Mouse (Mus musculus): ENCODE data around the gene Heg1. TPM values are rescaled to one million over a fixed set of nuclear protein-coding genes. Genes with fewer than 3 reads are reported as not detected.

The Heg1 gene
- total RNA-seq, 2 experiments from 2014 or later: 31.0 to 35.5 TPM

DNA sequence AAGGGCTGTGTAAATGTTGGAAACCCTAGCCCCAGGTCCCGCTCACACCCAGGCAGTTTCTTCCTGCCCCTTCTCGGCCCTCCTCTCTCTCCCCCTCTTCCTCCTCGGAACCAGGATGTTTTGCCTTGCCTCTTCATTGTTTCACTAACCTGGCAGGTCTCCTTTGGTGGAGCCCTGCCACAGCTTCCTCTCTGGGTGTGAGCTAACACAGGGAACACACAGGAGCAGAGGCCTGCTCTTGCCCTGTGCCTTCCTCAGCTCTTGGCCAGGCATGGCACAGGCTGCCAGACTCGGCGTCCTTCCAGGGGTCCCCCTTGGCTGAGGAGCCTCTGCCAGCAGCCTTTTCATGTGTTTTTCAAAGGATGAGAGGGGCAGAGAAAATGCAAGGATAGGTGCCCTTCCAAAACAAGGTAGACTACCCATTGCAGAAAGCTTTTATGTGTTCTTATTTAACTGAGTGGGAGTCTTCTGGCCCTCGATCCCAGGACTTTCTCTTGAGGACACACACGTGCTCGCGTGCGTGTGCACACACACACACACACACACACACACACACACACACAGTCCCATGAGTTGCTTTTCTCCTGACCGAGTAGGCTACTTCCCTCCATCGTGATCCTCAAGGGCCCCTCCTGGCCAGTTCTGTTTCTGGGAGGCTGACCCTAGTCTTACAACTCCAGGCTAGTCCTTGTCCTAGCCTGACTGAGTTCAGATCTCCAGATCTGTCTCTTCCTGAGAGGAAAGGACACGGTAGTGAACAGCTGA, 12.8 kb downstream of the Heg1 start:
- H3K27ac ChIP-seq: peak overlapping the region; percentile 71
- no peak for TF ChIP-seq CTCF (IDR thresholded peaks at IDR 0.05)

DNA sequence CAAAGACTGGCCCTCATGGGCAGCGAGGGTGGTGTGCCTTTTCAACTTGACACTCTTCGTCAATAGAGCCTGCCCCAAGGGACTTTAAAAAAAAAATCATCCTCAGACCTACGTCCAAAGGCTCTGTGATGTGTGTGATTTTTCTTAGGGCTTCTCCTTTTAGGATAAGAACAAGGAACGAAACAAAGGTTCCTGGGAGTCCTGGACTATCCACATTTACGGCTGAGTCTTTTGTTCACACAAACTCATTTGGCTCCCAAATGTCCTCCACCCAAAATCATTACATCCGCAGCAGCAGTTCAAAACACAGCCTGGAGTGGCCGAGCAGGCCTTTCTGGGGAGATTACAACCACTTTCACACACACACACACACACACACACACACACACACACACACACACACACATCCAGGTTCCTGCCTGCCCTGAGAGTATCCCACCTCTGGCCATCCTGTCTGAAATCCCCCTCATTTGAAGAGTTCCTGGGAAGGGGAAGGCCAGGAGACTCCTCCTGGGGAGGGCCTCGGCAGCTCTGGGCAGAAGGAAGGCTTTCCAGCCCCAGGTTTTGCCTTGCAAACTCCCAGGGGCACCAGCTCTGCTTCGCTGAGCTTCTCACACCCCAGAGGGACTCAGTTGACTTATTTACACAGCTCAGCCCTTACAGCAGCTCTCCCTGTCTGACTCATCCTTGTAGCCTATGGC, 13.6 kb downstream of the Heg1 start:
- intact Hi-C loops (cut with DNase I): no loop called here
- peak overlapping the region; percentile 71 for H3K27ac ChIP-seq
- no peak for TF ChIP-seq CTCF (IDR thresholded peaks at IDR 0.05)
- no peak for DNase-seq (ENCODE audit: extremely low spot score in 1 of 2, low spot score in 2 of 2)
- no peak overlapping the region for H3K4me3 ChIP-seq

More for the DNA sequence above, 12.8 kb downstream of the Heg1 start:
- intact Hi-C loops (cut with DNase I): no loop called here
- peak in 1 of 2 experiments; percentile 32 for DNase-seq (ENCODE audit: extremely low spot score in 1 of 2, low spot score in 2 of 2)
- H3K4me3 ChIP-seq: no peak overlapping the region

DNA sequence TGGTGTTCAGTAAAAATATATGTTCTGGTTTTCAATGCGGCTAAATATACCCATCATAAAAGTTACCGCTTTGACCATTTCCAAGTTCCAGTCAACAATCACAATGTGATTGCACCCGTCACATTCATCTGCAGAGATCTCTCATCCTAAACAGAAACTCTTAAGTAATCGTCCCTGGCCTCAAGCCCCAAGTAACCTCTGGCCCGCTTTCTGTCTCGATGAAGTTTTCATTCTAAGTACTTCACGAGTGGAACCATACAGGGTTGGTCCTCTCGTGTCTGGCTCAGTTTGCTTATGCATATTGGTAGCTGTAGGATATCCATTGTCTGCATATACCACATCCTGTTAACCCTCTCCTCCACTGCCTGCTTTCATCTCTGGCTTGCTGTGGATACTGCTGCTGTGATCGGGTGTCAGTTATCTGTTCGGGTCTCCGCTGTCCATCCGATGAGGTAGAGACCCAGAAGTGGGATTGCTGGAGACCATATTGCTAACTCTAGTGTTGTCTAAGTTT, 14.2 kb downstream of the Heg1 start:
- no peak for DNase-seq (ENCODE audit: extremely low spot score in 1 of 2, low spot score in 2 of 2)
- H3K4me3 ChIP-seq: no peak overlapping the region
- peak overlapping the region; percentile 61 for H3K27ac ChIP-seq
- no peak for TF ChIP-seq CTCF (IDR thresholded peaks at IDR 0.05)
- intact Hi-C loops (cut with DNase I): no loop called here

DNA sequence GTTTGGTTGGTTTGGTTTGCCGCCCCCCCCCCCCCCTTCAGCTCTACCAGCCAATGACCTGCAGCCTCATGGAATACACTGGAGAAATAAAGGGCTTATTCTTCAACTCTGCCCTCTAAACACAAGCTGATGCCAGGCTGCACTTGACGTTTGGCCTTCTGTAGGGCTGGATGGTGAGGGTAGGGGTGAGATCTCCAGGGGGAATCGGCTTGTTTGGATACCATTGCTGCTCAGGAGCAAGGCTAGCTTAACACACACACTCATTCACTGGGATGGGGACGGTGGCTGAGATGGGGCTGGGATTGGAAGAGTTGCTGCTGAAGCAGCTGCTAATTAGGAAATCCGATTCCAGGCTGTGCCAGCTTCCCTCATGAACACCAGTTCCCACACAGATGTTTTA, 16.4 kb downstream of the Heg1 start:
- DNase-seq (ENCODE audit: extremely low spot score in 1 of 2, low spot score in 2 of 2): no peak
- TF ChIP-seq CTCF (IDR thresholded peaks at IDR 0.05): no peak
- H3K4me3 ChIP-seq: no peak overlapping the region
- no peak overlapping the region; the same call in 1 of the 2 replicates for H3K27ac ChIP-seq
- intact Hi-C loops (cut with DNase I): no loop called here

DNA sequence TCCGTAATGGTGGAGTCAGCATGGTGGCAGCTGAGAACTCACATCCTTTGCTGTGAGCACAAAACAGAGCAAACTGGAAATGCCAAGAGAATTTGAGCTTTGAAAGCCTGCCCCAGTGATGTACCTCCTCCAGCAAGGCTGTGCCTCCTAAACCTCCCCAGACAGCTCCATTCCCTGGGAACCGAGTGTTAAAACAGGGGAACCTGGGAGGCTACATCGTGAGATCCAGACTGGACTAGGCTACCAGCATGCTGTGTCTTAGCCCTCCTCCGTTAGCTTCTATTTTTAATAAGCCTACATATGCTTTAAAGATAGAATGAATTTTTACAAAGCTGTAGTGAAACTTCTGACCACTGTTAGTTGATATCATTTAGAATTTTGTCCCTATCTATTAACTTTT, 17.7 kb downstream of the Heg1 start:
- no peak for TF ChIP-seq CTCF (IDR thresholded peaks at IDR 0.05)
- Histone ChIP-seq H3K27ac (peak overlapping the region; percentile 42; the same call in 1 of the 2 replicates), H3K4me3 (no peak overlapping the region)
- no peak for DNase-seq (ENCODE audit: extremely low spot score in 1 of 2, low spot score in 2 of 2)
- intact Hi-C loops (cut with DNase I): no loop called here

DNA sequence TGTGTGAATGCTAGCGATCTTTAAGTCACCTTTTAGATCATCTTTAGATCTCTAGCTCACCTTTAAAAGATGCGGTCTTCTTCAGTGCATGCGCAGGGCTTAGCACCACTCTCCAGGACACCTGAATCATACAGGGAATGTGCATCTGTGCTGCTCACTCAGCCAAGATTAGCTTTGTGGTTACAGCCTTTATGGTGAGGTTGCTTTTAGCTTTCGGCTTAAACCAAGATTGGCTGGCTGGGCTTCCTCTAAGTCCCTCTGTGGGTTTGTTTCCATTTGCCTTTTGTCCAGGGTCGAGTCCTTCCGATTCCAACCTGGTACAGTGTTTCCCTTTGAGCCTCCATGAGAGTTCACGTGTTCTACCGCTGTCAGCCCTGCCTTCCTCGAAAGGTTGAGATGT, 20.1 kb downstream of the Heg1 start:
- H3K27ac ChIP-seq: no peak overlapping the region

DNA sequence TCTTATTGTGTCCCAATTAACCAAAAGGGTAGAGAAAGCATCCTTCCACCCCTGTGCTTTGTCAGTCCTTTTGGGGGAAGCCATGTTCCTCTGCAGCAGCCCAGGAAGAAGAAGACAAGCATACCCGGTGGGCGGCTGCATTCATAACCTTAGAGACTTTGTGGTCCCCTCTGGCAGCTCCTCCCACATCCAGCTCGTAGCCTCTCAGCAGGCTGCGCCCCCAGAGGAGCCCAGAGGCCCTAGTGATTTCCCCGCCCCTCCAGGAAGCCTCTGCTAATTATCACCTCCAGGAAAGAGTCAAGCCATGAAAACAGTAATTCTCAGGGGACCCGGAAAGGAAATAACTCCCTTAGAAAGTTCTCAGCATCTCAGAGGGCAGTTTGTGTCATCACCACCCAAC, 21.1 kb downstream of the Heg1 start:
- intact Hi-C loops (cut with DNase I): no loop called here
- H3K27ac ChIP-seq: no peak overlapping the region
- no peak for DNase-seq (ENCODE audit: extremely low spot score in 1 of 2, low spot score in 2 of 2)
- H3K4me3 ChIP-seq: no peak overlapping the region
- no peak; the same call in none of the 2 replicates for TF ChIP-seq CTCF (IDR thresholded peaks at IDR 0.05)

More for the DNA sequence above, 20.1 kb downstream of the Heg1 start:
- TF ChIP-seq CTCF (IDR thresholded peaks at IDR 0.05): no peak
- no peak for DNase-seq (ENCODE audit: extremely low spot score in 1 of 2, low spot score in 2 of 2)
- H3K4me3 ChIP-seq: no peak overlapping the region
- intact Hi-C loops (cut with DNase I): no loop called here

DNA sequence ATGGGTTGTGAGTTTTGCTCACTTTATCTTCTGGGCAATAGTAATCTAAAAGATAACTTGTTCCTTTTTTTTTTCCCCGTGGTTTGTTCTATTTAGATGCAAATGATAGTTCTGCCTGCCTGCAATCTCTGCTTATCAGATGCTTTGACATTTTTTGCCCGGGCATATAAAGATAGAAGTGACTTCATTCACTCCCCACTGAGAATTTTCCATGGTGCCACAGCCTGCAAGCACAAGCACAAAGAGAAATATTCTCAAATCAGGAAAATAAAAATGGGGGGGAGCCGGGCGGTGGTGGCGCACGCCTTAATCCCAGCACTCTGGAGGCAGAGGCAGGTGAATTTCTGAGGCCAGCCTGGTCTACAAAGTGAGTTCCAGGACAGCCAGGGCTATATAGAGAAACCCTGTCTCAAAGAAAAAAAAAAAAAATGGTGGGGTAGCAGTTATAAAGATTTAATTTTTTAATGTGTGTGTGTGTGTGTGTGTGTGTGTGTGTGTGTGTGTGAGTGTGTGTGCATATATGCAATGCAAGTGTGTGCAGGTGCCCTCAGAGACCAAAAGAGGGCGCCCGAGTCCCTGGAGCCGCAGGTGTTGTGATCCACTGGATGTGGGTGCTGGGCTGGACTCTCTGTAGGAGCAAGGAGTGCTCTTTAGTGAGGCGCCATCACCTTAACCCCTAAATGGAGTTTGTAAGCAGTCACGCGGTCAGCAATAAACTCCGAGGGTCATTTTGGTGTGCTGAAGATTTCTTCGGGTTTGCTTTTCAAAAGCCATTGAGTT, 22.1 kb downstream of the Heg1 start:
- intact Hi-C loops (cut with DNase I): no loop called here
- H3K4me3 ChIP-seq: no peak overlapping the region
- DNase-seq (ENCODE audit: extremely low spot score in 1 of 2, low spot score in 2 of 2): no peak
- no peak for TF ChIP-seq CTCF (IDR thresholded peaks at IDR 0.05)
- no peak overlapping the region for H3K27ac ChIP-seq

DNA sequence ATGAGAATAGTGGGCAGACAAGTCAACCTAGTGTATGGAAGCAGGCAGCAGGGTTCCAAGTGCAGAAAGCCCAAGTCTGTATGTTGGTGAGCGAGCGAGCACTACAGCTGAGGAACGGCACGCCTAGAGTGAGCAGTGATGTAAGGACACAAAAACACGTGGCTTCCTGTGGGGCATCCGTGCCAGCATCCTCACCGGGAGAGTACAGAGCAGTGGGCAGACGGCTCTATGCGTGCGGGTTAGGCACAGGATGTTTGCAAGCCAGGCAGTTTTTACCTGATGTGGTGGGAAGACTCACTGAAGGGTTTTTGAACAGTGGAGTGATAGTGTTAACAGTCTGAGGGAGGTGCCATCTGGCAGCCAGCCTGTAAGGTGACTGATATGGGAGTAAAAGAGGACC, 23.9 kb downstream of the Heg1 start:
- TF ChIP-seq CTCF (IDR thresholded peaks at IDR 0.05): no peak
- intact Hi-C loops (cut with DNase I): no loop called here
- H3K4me3 ChIP-seq: no peak overlapping the region
- no peak overlapping the region for H3K27ac ChIP-seq
- DNase-seq (ENCODE audit: extremely low spot score in 1 of 2, low spot score in 2 of 2): no peak

DNA sequence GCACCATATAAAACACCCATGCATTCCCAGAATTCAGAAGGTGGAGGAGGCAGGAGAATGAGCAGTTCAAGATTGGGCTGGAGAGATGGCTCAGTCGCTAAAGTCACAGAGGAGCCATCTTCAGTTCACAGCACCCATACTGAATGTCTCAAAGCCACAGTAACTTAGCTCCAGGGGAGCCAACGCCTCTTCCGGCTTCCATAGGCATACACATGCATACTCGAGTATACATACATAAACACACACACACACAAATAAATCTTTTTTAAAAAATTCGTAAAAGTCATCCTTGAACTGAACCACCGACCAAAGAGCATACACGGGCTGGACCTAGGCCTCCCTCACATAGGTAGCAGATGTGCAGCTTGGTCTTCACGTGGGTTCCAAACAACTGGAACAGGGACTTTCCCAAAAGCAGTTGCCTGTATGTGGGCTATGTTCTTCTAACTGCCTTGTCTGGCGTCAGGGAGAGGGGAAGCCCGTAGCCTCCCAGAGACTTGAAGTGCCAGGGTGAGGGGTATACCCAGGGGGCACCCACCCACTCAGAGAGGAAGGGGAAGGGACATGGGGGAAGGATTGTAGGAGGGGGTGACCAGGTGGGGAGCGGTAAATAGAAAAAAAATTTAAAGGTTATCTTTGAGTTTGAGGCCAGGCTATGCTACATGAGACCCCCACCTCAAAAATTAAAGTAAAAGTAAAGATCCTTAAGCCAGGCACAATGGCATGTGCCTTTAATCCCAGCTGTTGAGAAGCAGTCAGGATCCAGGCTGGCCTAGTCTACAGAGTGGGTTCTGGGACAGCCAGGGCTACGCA, 24.6 kb downstream of the Heg1 start:
- Histone ChIP-seq H3K4me3 (no peak overlapping the region), H3K27ac (no peak overlapping the region)
- no peak for DNase-seq (ENCODE audit: extremely low spot score in 1 of 2, low spot score in 2 of 2)
- no peak for TF ChIP-seq CTCF (IDR thresholded peaks at IDR 0.05)
- intact Hi-C loops (cut with DNase I): no loop called here

DNA sequence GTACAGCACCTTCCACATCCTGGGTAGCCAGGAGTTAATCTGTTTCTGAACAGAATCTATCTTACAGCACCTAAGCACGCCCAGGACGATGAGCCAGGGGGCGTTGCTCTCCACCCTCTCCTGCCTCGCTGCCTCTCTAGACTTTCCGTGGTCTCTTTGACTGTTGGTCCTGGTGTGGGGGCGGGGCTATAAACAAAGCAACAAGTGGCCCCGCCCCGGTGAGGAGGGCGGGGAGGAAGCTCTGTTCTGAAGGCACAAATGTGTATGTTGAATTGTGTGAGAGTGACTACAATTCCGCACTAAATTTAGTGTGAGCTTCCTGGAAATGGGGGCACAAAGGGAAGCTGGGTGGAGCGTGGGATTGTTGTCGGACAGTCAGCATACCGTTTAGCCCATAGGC, 30.1 kb downstream of the Heg1 start:
- intact Hi-C loops (cut with DNase I): no loop called here
- peak overlapping the region; percentile 30 for H3K27ac ChIP-seq
- DNase-seq (ENCODE audit: extremely low spot score in 1 of 2, low spot score in 2 of 2): no peak
- peak overlapping the region; percentile 21; the same call in 1 of the 2 replicates for H3K4me3 ChIP-seq
- peak; percentile 18 for TF ChIP-seq CTCF (IDR thresholded peaks at IDR 0.05)
